Mouse (Mus musculus) CH12.LX (cell line): ENCODE results near the gene Gm20604. TPM values are rescaled to one million over a fixed set of nuclear protein-coding genes. Genes with fewer than 3 reads are reported as not detected.

Experiments used
- DNase-seq: peaks from one replicate; pipeline ENCODE4 v3.0.0-alpha.2; 2013; ENCODE audit errors: extremely low read depth
- H3K27ac ChIP-seq: 2 replicates; pipeline ENCODE4 v1.5.1; 2012; ENCODE audit warnings: low read depth, mild to moderate bottlenecking, control low read depth, moderate library complexity; ENCODE audit not compliant: insufficient read depth
- H3K27me3 ChIP-seq: replicated peaks from 2 replicates; pipeline ENCODE3; 2012; ENCODE audit warnings: inconsistent platforms
- H3K36me3 ChIP-seq, 2 experiments: replicated peaks in 1 of 2; 2 replicates each; pipeline versions ENCODE3 to v1.6.1; 2012; ENCODE audit warnings: inconsistent platforms in 1 of 2, low read length in 1 of 2, mild to moderate bottlenecking in 1 of 2, mixed read lengths in 1 of 2, moderate library complexity in 1 of 2; ENCODE audit not compliant: control insufficient read depth in 1 of 2, insufficient read depth in 1 of 2
- H3K4me1 ChIP-seq, 2 experiments: 2 replicates each; pipeline ENCODE4 v1.6.1; 2012; ENCODE audit warnings: inconsistent platforms in 1 of 2, moderate library complexity in 1 of 2; ENCODE audit not compliant: insufficient read depth in 2 of 2, control insufficient read depth in 1 of 2
- H3K4me2 ChIP-seq: 2 replicates; pipeline ENCODE4 v1.6.1; 2012; ENCODE audit warnings: low read depth, mild to moderate bottlenecking, control low read depth; ENCODE audit not compliant: poor library complexity, insufficient read depth, severe bottlenecking
- H3K4me3 ChIP-seq, 3 experiments: fragments of 150-350 bp in 1 of 3; sonication (generic) in 1 of 3; replicated peaks in 1 of 3; 2 replicates each; pipeline versions ENCODE3 to v1.5.1; 2011 to 2012; ENCODE audit warnings: low read depth in 2 of 3, low read length in 2 of 3, mild to moderate bottlenecking in 2 of 3, moderate library complexity in 2 of 3, control low read depth in 1 of 3, improper control_type of control experiment in 1 of 3, inconsistent platforms in 1 of 3, mixed read lengths in 1 of 3; ENCODE audit not compliant: poor library complexity in 1 of 3
- H3K79me2 ChIP-seq: replicated peaks from 2 replicates; pipeline ENCODE4 v1.6.1; 2012; ENCODE audit warnings: mild to moderate bottlenecking, moderate library complexity; ENCODE audit not compliant: control insufficient read depth, poor library complexity, insufficient read depth, severe bottlenecking; ENCODE audit errors: extremely low read depth
- H3K9ac ChIP-seq: 2 replicates; pipeline ENCODE4 v1.6.1; 2012; ENCODE audit warnings: low read depth, mild to moderate bottlenecking, control low read depth, moderate library complexity; ENCODE audit not compliant: insufficient read depth
- H3K9me3 ChIP-seq: replicated peaks from 2 replicates; pipeline ENCODE3; 2012; ENCODE audit warnings: low read length, inconsistent platforms, mixed read lengths
- CHD2 ChIP-seq: IDR thresholded peaks from 2 replicates; pipeline ENCODE4 v1.6.1; 2011; ENCODE audit warnings: low read length, improper control_type of control experiment
- CTCF ChIP-seq, 2 experiments: IDR thresholded peaks in 1 of 2; conservative IDR thresholded peaks in 1 of 2; 2 replicates each; pipeline ENCODE4 v1.5.1; 2011 to 2012; ENCODE audit warnings: low read depth in 2 of 2, low read length in 2 of 2, improper control_type of control experiment in 1 of 2, inconsistent platforms in 1 of 2, mild to moderate bottlenecking in 1 of 2, moderate library complexity in 1 of 2
- E2F4 ChIP-seq: IDR thresholded peaks from 2 replicates; pipeline ENCODE4 v1.6.1; 2011; ENCODE audit warnings: low read depth, low read length, improper control_type of control experiment; ENCODE audit not compliant: insufficient replicate concordance
- ETS1 ChIP-seq: conservative IDR thresholded peaks from 2 replicates; pipeline ENCODE4 v1.6.1; 2012; ENCODE audit warnings: low read depth, mild to moderate bottlenecking, inconsistent platforms, low read length, improper control_type of control experiment, moderate library complexity
- IRF4 ChIP-seq: IDR thresholded peaks from 2 replicates; pipeline ENCODE4 v1.6.1; 2014; ENCODE audit warnings: low read depth, mild to moderate bottlenecking, inconsistent platforms, low read length, improper control_type of control experiment
- JUN ChIP-seq: IDR thresholded peaks from 2 replicates; pipeline ENCODE4 v1.6.1; 2011; ENCODE audit warnings: low read depth, mild to moderate bottlenecking, low read length, improper control_type of control experiment, moderate library complexity; ENCODE audit not compliant: insufficient read depth
- JUND ChIP-seq: conservative IDR thresholded peaks from 2 replicates; pipeline ENCODE4 v1.6.1; 2011; ENCODE audit warnings: low read depth, low read length, improper control_type of control experiment
- MAZ ChIP-seq: IDR thresholded peaks from 2 replicates; pipeline ENCODE4 v1.6.1; 2012; ENCODE audit warnings: low read depth, mild to moderate bottlenecking, inconsistent platforms, low read length, improper control_type of control experiment, moderate library complexity
- MXI1 ChIP-seq: IDR thresholded peaks from 2 replicates; pipeline ENCODE4 v1.6.1; 2011; ENCODE audit warnings: mild to moderate bottlenecking, low read depth, low read length, improper control_type of control experiment
- NRF1 ChIP-seq: IDR thresholded peaks from 2 replicates; pipeline ENCODE4 v1.6.1; 2014; ENCODE audit warnings: low read depth, mild to moderate bottlenecking, inconsistent platforms, low read length, improper control_type of control experiment, moderate library complexity
- PAX5 ChIP-seq: IDR thresholded peaks from 2 replicates; pipeline ENCODE4 v1.6.1; 2012; ENCODE audit warnings: low read length, inconsistent platforms, mixed read lengths
- SMC3 ChIP-seq: IDR thresholded peaks from 2 replicates; pipeline ENCODE4 v1.6.1; 2011; ENCODE audit warnings: low read depth, low read length, improper control_type of control experiment
- TCF12 ChIP-seq: IDR thresholded peaks from 2 replicates; pipeline ENCODE4 v1.6.1; 2014; ENCODE audit warnings: low read depth, mild to moderate bottlenecking, inconsistent platforms, low read length, improper control_type of control experiment
- ZC3H11A ChIP-seq: IDR thresholded peaks from 2 replicates; pipeline ENCODE4 v1.6.1; 2012; ENCODE audit warnings: low read depth, mild to moderate bottlenecking, inconsistent platforms, low read length, improper control_type of control experiment
- ZKSCAN1 ChIP-seq: IDR thresholded peaks from 2 replicates; pipeline ENCODE4 v1.6.1; 2012; ENCODE audit warnings: low read depth, inconsistent platforms, low read length, improper control_type of control experiment, borderline replicate concordance
- dilution Hi-C: fragments of 300-500 bp; cut with MboI; formaldehyde crosslinking; loops from 2 replicates; pipeline ENCODE4 v1.14.3; 2020; ENCODE audit warnings: low sequenced_read_pairs; ENCODE audit not compliant: extremely low pct_unique_long_range_greater_than_20kb, extremely low pct_ligation_motif_present
- in situ Hi-C: fragments of 300-500 bp; cut with MboI; formaldehyde crosslinking; loops from 3 replicates; pipeline ENCODE4 v1.14.3; 2019; ENCODE audit warnings: low sequenced_read_pairs, low pct_ligation_motif_present, low pct_unique_long_range_greater_than_20kb, mixed read lengths
- polyA plus RNA-seq: library from polyadenylated mRNA; unstranded; fragments of >175 nt; gene quantifications from 2 replicates; pipeline ENCODE4 v1.2.1, GENCODE M21; 2012; ENCODE audit warnings: low read depth; ENCODE audit not compliant: insufficient read length
- total RNA-seq, 2 experiments: library from RNA; depleted of rRNA; stranded (reverse); fragments of 300-350 nt in 1 of 2; fragments of >200 nt in 1 of 2; gene quantifications; 2 replicates each; pipeline ENCODE4 v1.2.3; 2012 to 2014

Gm20604 gene
- total and polyA plus RNA-seq, 3 experiments: 5.7 to 14.4 (median 11.3) TPM

DNA sequence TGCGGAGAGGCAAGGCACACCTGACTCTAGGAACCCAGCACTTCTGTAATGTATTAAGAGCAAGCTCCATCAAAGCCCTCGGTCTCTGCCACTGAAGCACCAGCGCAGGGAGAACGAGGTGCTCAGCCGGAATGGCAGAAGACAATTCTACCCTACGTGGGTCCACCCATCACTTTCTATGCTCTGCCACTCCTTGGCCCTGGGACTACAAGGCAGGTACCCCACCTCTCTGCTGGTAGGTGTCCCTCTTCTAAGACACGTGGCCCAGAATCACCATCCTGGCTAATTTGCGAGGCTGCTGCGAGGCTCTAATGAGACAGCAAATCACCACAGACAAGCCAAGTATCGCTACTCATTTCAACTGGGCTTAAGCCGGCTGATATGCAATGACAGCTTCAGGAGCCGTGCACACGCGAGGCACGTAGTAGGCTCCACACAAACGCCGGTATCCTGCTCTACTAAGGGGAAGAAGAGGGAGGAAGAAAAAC lies 54.5 kb downstream of the Gm20604 start (continued):
- TF ChIP-seq IRF4: no peak
- no peak for TF ChIP-seq E2F4
- TF ChIP-seq ETS1: no peak
- no peak for TF ChIP-seq JUN
- TF ChIP-seq MAZ: no peak
- peak; percentile 79 for TF ChIP-seq ZKSCAN1
- TF ChIP-seq ZC3H11A: no peak
- no peak for TF ChIP-seq PAX5
- no peak for TF ChIP-seq NRF1

DNA sequence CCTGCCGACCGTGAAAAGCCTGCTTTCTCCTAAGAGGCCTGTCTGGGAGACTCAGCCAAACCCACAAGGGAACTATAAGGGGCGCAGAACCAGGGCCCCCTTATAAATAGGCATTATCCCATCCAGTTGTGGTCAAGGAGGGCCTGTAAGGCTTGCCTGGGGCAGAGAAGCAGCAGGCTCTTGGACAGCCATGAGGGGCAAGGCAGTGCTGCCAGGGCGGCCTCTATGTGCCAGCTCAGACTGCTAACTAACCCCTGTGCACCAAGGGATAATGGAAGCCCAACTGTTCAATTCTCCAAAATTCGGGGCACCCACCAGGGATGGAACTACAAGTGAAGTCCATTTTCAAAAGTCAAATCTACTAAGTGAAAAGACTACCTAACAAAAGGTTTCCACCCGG lies 55.0 kb downstream of the Gm20604 start:
- H3K4me1 ChIP-seq: peaks cover 21 to 52% of the 10 kb centered on the region in 2 experiments
- H3K4me3 ChIP-seq: peak overlapping the region; percentile 62 to 83 (median 72)
- peaks cover 0 to 10% of the 10 kb centered on the region in 2 experiments for H3K36me3 ChIP-seq
- peak overlapping the region; percentile 59 for H3K9ac ChIP-seq
- dilution Hi-C loops (no loop called here), in situ Hi-C loops (no loop called here)
- peak overlapping the region; percentile 86 for H3K4me2 ChIP-seq
- no peak for DNase-seq
- TF ChIP-seq JUND (no peak), TCF12 (no peak), PAX5 (no peak), MXI1 (no peak), CHD2 (no peak)
- peaks cover 26% of the 10 kb centered on the region for H3K79me2 ChIP-seq
- no peaks in the 10 kb centered on the region for H3K9me3 ChIP-seq
- peak overlapping the region; percentile 25; the same call in 1 of the 2 replicates for H3K27ac ChIP-seq
- peaks cover 1% of the 10 kb centered on the region for H3K27me3 ChIP-seq

- TF ChIP-seq ZKSCAN1: no peak
- TF ChIP-seq CTCF (conservative IDR thresholded peaks at IDR 0.05 in 1 of 2, IDR thresholded peaks at IDR 0.05 in 1 of 2; ENCODE audit: low read depth in 2 of 2, low read length in 2 of 2): peak; percentile 16 to 56; a peak in 3 of 4 replicates
- peak; percentile 32 for TF ChIP-seq SMC3
- TF ChIP-seq, all 38 proteins: peak for 2
- peak overlapping the region; percentile 59 for H3K9ac ChIP-seq
- in situ Hi-C loops (no loop called here), dilution Hi-C loops (no loop called here)
- peaks cover 0 to 10% of the 10 kb centered on the region in 2 experiments for H3K36me3 ChIP-seq
- H3K4me3 ChIP-seq: peak overlapping the region; percentile 62 to 83 (median 72)
- H3K4me2 ChIP-seq: peak overlapping the region; percentile 86
- peak overlapping the region; percentile 4; the same call in 1 of the 2 replicates for H3K27ac ChIP-seq
- H3K4me1 ChIP-seq: peaks cover 25 to 55% of the 10 kb centered on the region in 2 experiments
- no peaks in the 10 kb centered on the region for H3K9me3 ChIP-seq
- H3K27me3 ChIP-seq: peaks cover 1% of the 10 kb centered on the region
- peaks cover 28% of the 10 kb centered on the region for H3K79me2 ChIP-seq
- DNase-seq: no peak
Observed at GRCm38 (mm10) chr12:102703111-102703412, 55.4 kb downstream of the Gm20604 start.
